Mouse (Mus musculus): ENCODE data around the gene Arrdc4. TPM values are rescaled to one million over a fixed set of nuclear protein-coding genes. Genes with fewer than 3 reads are reported as not detected.

Arrdc4 gene
- total and polyA plus RNA-seq, 3 experiments, result 0.22 TPM; not detected in 2

DNA sequence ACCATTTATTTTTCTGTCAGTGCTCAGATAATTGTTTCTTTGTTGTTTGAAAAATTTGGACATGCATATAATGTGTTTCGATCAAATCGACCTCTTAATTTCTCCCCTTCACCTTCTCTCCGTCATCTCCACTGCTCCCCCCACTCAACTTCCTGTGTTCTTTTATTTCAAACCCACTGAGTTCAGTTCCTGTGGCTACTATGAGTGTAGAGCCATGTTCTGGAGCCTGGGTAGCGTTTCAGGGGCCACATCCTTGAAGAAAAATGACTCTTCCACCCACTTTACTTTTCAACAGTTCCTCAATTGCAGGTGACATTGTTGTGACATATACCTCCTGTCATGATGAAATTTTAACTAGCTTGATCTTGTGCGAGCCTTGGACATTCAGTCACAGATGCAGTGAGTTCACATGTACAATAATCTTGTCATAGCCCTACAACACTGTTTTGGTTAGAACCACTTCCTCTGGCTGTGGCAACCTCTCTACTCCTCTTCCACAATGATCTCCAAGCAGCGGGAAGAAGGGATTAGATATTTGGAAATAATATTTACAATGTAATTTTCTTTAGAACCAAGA lies 10.2 kb upstream of the Arrdc4 start:
- H3K36me3 ChIP-seq (replicated peaks), result no peaks in the 10 kb centered on the region
- TF ChIP-seq GATA1 (IDR thresholded peaks at IDR 0.05; ENCODE audit: borderline replicate concordance, low read length), result no peak
- no peak for TF ChIP-seq GATA2 (IDR thresholded peaks at IDR 0.05; ENCODE audit: borderline replicate concordance, low read depth, low read length)
- no peak for TF ChIP-seq POLR2AphosphoS5 (IDR thresholded peaks at IDR 0.05; ENCODE audit: insufficient replicate concordance, low read depth, low read length)
- TF ChIP-seq TAL1 (conservative IDR thresholded peaks at IDR 0.05; ENCODE audit: low read depth, low read length), result no peak
- no peak for TF ChIP-seq CTCF (IDR thresholded peaks at IDR 0.05; ENCODE audit: low read depth, low read length)
- H3K27me3 ChIP-seq (ENCODE audit: insufficient read depth, low read length), result no peaks in the 10 kb centered on the region
- no peaks in the 10 kb centered on the region for H3K4me1 ChIP-seq (ENCODE audit: insufficient read depth, low read depth, low read length)
- no peak overlapping the region for H3K4me3 ChIP-seq (ENCODE audit: low read depth, low read length)
- no peak for ATAC-seq (ENCODE audit: extremely low read depth, insufficient number of reproducible peaks, low FRiP score, poor library complexity, severe bottlenecking)
- no peak for DNase-seq (ENCODE audit: low spot score)
- peaks cover 13% of the 10 kb centered on the region; the same call in 1 of the 2 replicates for H3K9me3 ChIP-seq (replicated peaks)

DNA sequence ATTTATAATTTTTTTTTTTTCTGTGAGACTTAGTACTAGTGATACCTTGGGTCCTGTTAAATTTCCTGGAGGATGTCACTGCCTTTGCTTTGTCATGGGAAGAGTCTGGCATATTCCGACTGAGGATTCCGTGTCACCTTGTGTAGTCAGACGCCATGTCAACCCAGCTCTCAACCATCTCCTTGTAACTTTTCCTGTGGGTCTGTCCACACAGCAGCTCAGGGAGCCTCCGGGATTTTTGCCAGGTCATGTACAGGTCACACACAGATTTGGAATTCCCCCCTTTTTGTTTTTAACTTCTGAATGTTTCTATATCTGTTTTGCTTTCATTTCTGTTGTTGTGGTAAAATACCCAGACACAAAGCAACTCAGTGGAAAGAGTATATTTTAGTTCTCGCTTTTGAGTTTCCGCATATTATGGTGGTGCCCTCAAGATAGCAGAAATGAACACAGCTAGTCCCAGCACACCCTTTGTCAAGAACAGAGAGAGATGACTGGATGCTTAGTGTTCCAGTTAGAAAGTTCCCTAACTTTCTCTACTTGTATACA lies 7.7 kb upstream of the Arrdc4 start:
- TF ChIP-seq POLR2AphosphoS5 (IDR thresholded peaks at IDR 0.05; ENCODE audit: insufficient replicate concordance, low read depth, low read length), result no peak
- no peak for TF ChIP-seq GATA1 (IDR thresholded peaks at IDR 0.05; ENCODE audit: borderline replicate concordance, low read length)
- TF ChIP-seq CTCF (IDR thresholded peaks at IDR 0.05; ENCODE audit: low read depth, low read length), result no peak
- TF ChIP-seq GATA2 (IDR thresholded peaks at IDR 0.05; ENCODE audit: borderline replicate concordance, low read depth, low read length), result no peak
- no peak for TF ChIP-seq TAL1 (conservative IDR thresholded peaks at IDR 0.05; ENCODE audit: low read depth, low read length)
- Histone ChIP-seq H3K4me3 (ENCODE audit: low read depth, low read length) (no peak overlapping the region), H3K9me3 (replicated peaks) (peaks cover 16% of the 10 kb centered on the region; the same call in 1 of the 2 replicates), H3K27me3 (ENCODE audit: insufficient read depth, low read length) (no peaks in the 10 kb centered on the region), H3K4me1 (ENCODE audit: insufficient read depth, low read depth, low read length) (no peaks in the 10 kb centered on the region), H3K36me3 (replicated peaks) (no peaks in the 10 kb centered on the region)
- ATAC-seq (ENCODE audit: extremely low read depth, insufficient number of reproducible peaks, low FRiP score, poor library complexity, severe bottlenecking) (no peak), DNase-seq (ENCODE audit: low spot score) (no peak)

DNA sequence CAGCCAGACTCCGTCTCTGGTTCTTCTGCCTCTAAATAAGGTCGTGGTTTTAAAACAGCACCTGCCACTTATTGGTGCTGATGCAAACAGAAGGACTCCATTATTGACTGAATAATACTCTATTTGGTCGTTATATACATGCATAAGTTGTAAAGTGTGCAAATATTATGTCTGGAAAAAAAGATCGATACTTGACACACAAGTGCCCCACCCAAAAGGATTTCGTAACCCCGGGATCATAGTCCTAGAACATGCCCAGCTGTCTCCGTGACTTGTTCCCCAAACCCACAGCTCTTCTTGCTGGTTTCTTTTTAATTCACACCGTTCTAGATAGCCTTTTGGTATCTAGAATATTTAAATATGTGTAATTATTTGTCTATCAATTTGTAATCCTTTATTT lies 878 bp upstream of the Arrdc4 start:
- peaks cover 37% of the 10 kb centered on the region for H3K9me3 ChIP-seq (replicated peaks)
- no peaks in the 10 kb centered on the region for H3K27me3 ChIP-seq (ENCODE audit: insufficient read depth, low read length)
- H3K4me3 ChIP-seq (ENCODE audit: low read depth, low read length), result no peak overlapping the region

DNA sequence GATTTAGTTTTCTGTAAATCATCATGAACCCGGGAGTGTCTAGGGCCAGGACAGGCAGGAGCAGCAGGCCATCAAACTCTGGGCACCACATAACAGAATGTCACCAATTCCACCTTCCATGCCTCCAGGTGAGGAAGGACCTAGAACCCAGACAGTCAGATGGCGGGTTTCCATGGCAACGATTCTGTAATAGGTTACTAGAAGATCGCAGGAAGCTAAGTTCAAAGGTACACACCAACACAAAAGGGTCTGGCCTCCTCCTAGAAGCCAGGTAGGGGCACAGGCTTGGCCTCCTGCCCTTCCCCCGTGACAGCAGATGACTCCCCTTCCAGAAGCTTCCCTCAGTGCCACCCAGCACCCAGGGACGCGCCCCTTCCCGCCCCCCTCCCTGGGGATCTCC lies 680 bp downstream of the Arrdc4 start:
- Histone ChIP-seq H3K36me3 (replicated peaks) (no peaks in the 10 kb centered on the region), H3K4me1 (ENCODE audit: insufficient read depth, low read depth, low read length) (no peaks in the 10 kb centered on the region), H3K9me3 (replicated peaks) (peaks cover 46% of the 10 kb centered on the region), H3K4me3 (ENCODE audit: low read depth, low read length) (no peak overlapping the region), H3K27me3 (ENCODE audit: insufficient read depth, low read length) (no peaks in the 10 kb centered on the region)
- TF ChIP-seq CTCF (IDR thresholded peaks at IDR 0.05; ENCODE audit: low read depth, low read length), result no peak
- no peak for TF ChIP-seq POLR2AphosphoS5 (IDR thresholded peaks at IDR 0.05; ENCODE audit: insufficient replicate concordance, low read depth, low read length)
- no peak for TF ChIP-seq GATA1 (IDR thresholded peaks at IDR 0.05; ENCODE audit: borderline replicate concordance, low read length)
- TF ChIP-seq TAL1 (conservative IDR thresholded peaks at IDR 0.05; ENCODE audit: low read depth, low read length), result no peak
- DNase-seq (ENCODE audit: low spot score) (no peak), ATAC-seq (ENCODE audit: extremely low read depth, insufficient number of reproducible peaks, low FRiP score, poor library complexity, severe bottlenecking) (no peak)

More for the DNA sequence above, 878 bp upstream of the Arrdc4 start:
- TF ChIP-seq POLR2AphosphoS5 (IDR thresholded peaks at IDR 0.05; ENCODE audit: insufficient replicate concordance, low read depth, low read length), result no peak
- no peak for TF ChIP-seq GATA2 (IDR thresholded peaks at IDR 0.05; ENCODE audit: borderline replicate concordance, low read depth, low read length)
- TF ChIP-seq GATA1 (IDR thresholded peaks at IDR 0.05; ENCODE audit: borderline replicate concordance, low read length), result no peak
- no peak for TF ChIP-seq CTCF (IDR thresholded peaks at IDR 0.05; ENCODE audit: low read depth, low read length)
- no peak for TF ChIP-seq TAL1 (conservative IDR thresholded peaks at IDR 0.05; ENCODE audit: low read depth, low read length)
- Histone ChIP-seq H3K4me1 (ENCODE audit: insufficient read depth, low read depth, low read length) (no peaks in the 10 kb centered on the region), H3K36me3 (replicated peaks) (no peaks in the 10 kb centered on the region)
- ATAC-seq (ENCODE audit: extremely low read depth, insufficient number of reproducible peaks, low FRiP score, poor library complexity, severe bottlenecking), result no peak
- no peak for DNase-seq (ENCODE audit: low spot score)

DNA sequence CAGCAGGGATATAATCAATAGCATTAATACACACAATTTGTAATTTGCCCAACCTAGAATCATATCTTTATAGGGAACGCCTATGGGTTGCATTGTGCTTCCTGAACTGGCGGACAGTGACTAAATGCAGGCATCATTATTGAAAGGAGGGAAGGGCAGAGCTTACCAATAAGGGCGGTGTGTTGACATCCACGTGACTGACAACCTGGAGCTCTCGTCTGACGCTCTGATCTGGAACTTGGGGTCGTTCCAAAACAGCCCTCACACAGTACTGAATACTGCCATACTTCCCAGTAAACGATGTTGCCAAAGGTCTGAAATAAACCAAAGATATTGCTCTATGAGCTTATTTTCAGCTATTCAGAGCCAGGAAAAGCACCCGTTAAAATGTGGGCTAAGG lies 4.4 kb downstream of the Arrdc4 start:
- Histone ChIP-seq H3K27me3 (ENCODE audit: insufficient read depth, low read length) (no peaks in the 10 kb centered on the region), H3K9me3 (replicated peaks) (peaks cover 49% of the 10 kb centered on the region), H3K36me3 (replicated peaks) (no peaks in the 10 kb centered on the region), H3K4me1 (ENCODE audit: insufficient read depth, low read depth, low read length) (no peaks in the 10 kb centered on the region), H3K4me3 (ENCODE audit: low read depth, low read length) (no peak overlapping the region)
- DNase-seq (ENCODE audit: low spot score) (no peak), ATAC-seq (ENCODE audit: extremely low read depth, insufficient number of reproducible peaks, low FRiP score, poor library complexity, severe bottlenecking) (no peak)
- no peak for TF ChIP-seq GATA2 (IDR thresholded peaks at IDR 0.05; ENCODE audit: borderline replicate concordance, low read depth, low read length)
- TF ChIP-seq GATA1 (IDR thresholded peaks at IDR 0.05; ENCODE audit: borderline replicate concordance, low read length), result no peak
- no peak for TF ChIP-seq TAL1 (conservative IDR thresholded peaks at IDR 0.05; ENCODE audit: low read depth, low read length)
- no peak for TF ChIP-seq CTCF (IDR thresholded peaks at IDR 0.05; ENCODE audit: low read depth, low read length)
- TF ChIP-seq POLR2AphosphoS5 (IDR thresholded peaks at IDR 0.05; ENCODE audit: insufficient replicate concordance, low read depth, low read length), result no peak

DNA sequence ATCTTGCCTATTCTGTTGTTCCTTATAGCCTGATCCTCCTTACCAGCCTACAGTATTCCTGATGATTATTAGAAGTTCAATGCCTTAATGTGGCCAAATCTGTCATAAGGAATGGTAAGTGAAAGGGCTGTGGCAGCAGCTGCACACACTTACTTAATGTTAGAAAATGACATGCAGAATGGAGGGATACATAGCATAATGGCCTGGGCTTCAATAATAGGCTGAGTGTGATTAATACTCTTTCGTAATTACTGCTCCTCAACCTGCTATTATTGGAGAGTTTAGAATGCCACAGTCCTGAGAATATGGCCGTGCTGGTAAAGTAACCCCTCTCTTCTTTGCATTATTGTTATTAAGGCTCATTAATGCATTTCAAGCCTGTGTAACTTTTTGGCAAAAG lies 4.8 kb downstream of the Arrdc4 start:
- no peak overlapping the region for H3K4me3 ChIP-seq (ENCODE audit: low read depth, low read length)
- ATAC-seq (ENCODE audit: extremely low read depth, insufficient number of reproducible peaks, low FRiP score, poor library complexity, severe bottlenecking), result no peak
- no peaks in the 10 kb centered on the region for H3K36me3 ChIP-seq (replicated peaks)
- H3K4me1 ChIP-seq (ENCODE audit: insufficient read depth, low read depth, low read length), result no peaks in the 10 kb centered on the region
- no peaks in the 10 kb centered on the region for H3K27me3 ChIP-seq (ENCODE audit: insufficient read depth, low read length)
- peaks cover 49% of the 10 kb centered on the region for H3K9me3 ChIP-seq (replicated peaks)
- no peak for TF ChIP-seq GATA2 (IDR thresholded peaks at IDR 0.05; ENCODE audit: borderline replicate concordance, low read depth, low read length)
- no peak for TF ChIP-seq TAL1 (conservative IDR thresholded peaks at IDR 0.05; ENCODE audit: low read depth, low read length)
- TF ChIP-seq POLR2AphosphoS5 (IDR thresholded peaks at IDR 0.05; ENCODE audit: insufficient replicate concordance, low read depth, low read length), result no peak
- TF ChIP-seq GATA1 (IDR thresholded peaks at IDR 0.05; ENCODE audit: borderline replicate concordance, low read length), result no peak
- TF ChIP-seq CTCF (IDR thresholded peaks at IDR 0.05; ENCODE audit: low read depth, low read length), result no peak
- DNase-seq (ENCODE audit: low spot score), result no peak

Data from G1E (cell line).